Comparison of ENCODE assay signal across 18 mouse cellular contexts in genomic region chr8:79600962-79601361, GRCm38 (mm10).
"Had no signal": no experiment of that assay in that cellular context is flagged by ENCODE, and none has a peak within 500 bp of the region (broad histone marks: within the 10 kb centered on the region; RNA-seq: fewer than 3 reads in every experiment).

No protein-coding gene starts in this region.

- ATAC-seq: hindbrain, embryonic 16.5 days; inflammation-experienced regulatory T-cells, adult 6 months; intestine, embryonic 15.5 days; intestine, postnatal 0 days had no signal

- DNase-seq: gastrocnemius, adult 2 months; gastrocnemius, postnatal 10 days; gastrocnemius, postnatal 25 days; heart, adult 18-20 months; heart, postnatal 10 days; heart, postnatal 4 days; kidney, adult 18-20 months; kidney, adult 8-10 months; kidney, postnatal 10 days; kidney, postnatal 25 days; layer of hippocampus, adult 9-11 months; layer of hippocampus, postnatal 36 days; liver; liver, embryonic 13.5 days had no signal
